Mouse (Mus musculus) CH12.LX (cell line): ENCODE results near the gene Nbea.

Experiments
- CHD2 ChIP-seq: IDR thresholded peaks from 2 replicates; pipeline ENCODE4 v1.6.1; 2011; ENCODE audit warnings: low read length, improper control_type of control experiment
- CTCF ChIP-seq, 2 experiments: IDR thresholded peaks in 1 of 2; conservative IDR thresholded peaks in 1 of 2; 2 replicates each; pipeline ENCODE4 v1.5.1; 2011 to 2012; ENCODE audit warnings: low read depth in 2 of 2, low read length in 2 of 2, improper control_type of control experiment in 1 of 2, inconsistent platforms in 1 of 2, mild to moderate bottlenecking in 1 of 2, moderate library complexity in 1 of 2
- POLR2A ChIP-seq: IDR thresholded peaks from 2 replicates; pipeline ENCODE4 v1.6.1; 2011; ENCODE audit warnings: low read depth, mild to moderate bottlenecking, improper control_type of control experiment, low read length
- SMC3 ChIP-seq: IDR thresholded peaks from 2 replicates; pipeline ENCODE4 v1.6.1; 2011; ENCODE audit warnings: low read depth, low read length, improper control_type of control experiment
- ZNF384 ChIP-seq: IDR thresholded peaks from 2 replicates; pipeline ENCODE4 v1.6.1; 2012; ENCODE audit warnings: low read depth, low read length, improper control_type of control experiment, inconsistent platforms

DNA sequence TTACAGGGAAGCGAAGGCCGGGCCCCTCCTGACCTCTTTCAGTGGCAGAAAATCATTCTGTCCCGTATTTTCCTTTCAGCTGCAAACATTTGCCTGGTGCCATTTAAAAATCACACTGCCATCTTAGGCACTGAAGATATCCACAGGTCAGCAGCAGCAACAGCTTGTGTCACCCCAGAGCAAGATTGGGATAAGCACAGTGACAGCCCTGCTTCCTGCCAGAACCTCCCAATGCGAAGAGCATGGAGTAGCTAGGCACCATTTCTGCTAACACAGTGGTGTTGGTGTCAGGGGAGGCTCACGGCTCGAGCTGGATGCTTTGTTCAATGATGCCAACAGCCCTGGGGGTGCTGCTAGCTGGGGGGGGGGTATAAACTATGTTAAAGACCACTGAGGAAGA, 592.8 kb downstream of the Nbea start:
- no peak for TF ChIP-seq CTCF (conservative IDR thresholded peaks at IDR 0.05 in 1 of 2, IDR thresholded peaks at IDR 0.05 in 1 of 2; ENCODE audit: low read depth in 2 of 2, low read length in 2 of 2)
- TF ChIP-seq POLR2A: no peak
- no peak for TF ChIP-seq SMC3
- TF ChIP-seq CHD2: no peak
- no peak for TF ChIP-seq ZNF384
